Mouse (Mus musculus) heart, postnatal 10 days (tissue): ENCODE measurements around the gene Slc6a8. TPM values are rescaled to one million over a fixed set of nuclear protein-coding genes. Genes with fewer than 3 reads are reported as not detected.

Source experiments
- DNase-seq, 2 experiments: peaks; one replicate each; pipeline ENCODE4 v3.0.0; 2021
- intact Hi-C: fragments of 180-260 bp; cut with DNase I; formaldehyde crosslinking; loops from one replicate; pipeline ENCODE4 v1.15.1; 2025
- total RNA-seq, 2 experiments: library from RNA; stranded (reverse); gene quantifications; 2 replicates each; pipeline ENCODE4 v1.2.3; 2021

Slc6a8 gene
- total RNA-seq, 2 experiments from 2014 or later, result 112 to 126 TPM

- no peak for DNase-seq
- intact Hi-C loops, result no loop called here
These were observed 3.7 kb downstream of the Slc6a8 start for GRCm38 (mm10) chrX:73676668-73677067.

DNA sequence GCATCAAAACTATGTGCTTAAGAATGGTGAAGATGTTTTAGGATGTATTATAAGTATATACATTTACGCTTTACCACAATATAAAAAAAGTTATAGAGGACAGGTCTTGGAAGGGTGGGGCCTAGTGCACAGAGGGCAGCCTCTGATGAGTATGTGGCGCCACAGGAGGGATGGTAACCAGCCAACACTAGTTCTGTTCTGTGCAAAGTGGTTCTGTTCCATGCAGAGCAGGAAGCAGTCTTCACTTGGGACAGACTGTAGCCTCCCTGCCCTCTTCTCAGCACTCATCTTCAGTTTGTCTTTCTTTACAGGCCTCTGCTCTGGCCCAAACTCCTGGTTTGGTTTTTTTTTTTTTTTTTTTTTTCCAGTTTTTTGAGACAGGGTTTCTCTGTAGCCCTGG lies 11.2 kb downstream of the Slc6a8 start:
- intact Hi-C loops, result no loop called here
- DNase-seq, result no peak

DNA sequence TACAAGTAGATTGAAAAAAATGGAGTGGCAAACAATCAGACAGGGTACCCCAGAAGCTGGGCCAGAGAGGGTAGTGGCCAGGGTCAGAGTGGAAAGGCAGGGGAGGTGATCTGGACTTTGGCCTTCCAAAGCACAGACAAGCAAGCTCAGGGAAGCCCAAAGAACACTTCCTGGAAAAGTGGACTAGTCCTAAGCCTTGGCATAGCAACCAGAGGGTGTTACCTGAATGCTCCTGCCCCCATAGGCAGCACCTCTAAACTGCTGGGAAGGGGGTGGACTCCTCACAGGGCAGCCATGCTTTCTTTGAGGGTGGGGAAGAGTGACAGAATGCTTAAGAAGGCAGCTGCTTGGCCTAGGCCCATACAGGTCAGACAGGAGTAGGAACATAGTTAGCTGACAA lies 12.0 kb downstream of the Slc6a8 start:
- no peak for DNase-seq
- intact Hi-C loops, result no loop called here

DNA sequence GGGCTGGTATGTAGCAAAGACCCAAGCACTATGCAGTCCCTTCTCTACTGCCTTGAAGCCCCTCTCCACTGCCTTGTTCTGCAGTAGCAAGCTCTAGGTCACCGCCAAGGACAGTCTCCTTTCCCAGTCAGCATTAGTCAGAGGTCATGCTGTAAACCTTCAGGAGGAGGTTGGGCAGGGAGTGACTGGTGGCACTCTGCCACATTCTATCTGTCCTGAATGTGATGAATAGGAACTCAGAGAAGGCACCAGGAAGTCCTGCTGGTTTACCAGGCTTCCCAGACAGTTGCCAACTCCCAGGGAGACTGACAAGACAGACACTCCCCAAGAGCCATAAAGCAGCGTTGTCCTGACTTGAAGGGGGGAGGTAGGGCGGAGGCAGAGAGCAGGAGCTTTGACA lies 12.7 kb downstream of the Slc6a8 start:
- intact Hi-C loops, result no loop called here
- peak; percentile 63 to 74 for DNase-seq

DNA sequence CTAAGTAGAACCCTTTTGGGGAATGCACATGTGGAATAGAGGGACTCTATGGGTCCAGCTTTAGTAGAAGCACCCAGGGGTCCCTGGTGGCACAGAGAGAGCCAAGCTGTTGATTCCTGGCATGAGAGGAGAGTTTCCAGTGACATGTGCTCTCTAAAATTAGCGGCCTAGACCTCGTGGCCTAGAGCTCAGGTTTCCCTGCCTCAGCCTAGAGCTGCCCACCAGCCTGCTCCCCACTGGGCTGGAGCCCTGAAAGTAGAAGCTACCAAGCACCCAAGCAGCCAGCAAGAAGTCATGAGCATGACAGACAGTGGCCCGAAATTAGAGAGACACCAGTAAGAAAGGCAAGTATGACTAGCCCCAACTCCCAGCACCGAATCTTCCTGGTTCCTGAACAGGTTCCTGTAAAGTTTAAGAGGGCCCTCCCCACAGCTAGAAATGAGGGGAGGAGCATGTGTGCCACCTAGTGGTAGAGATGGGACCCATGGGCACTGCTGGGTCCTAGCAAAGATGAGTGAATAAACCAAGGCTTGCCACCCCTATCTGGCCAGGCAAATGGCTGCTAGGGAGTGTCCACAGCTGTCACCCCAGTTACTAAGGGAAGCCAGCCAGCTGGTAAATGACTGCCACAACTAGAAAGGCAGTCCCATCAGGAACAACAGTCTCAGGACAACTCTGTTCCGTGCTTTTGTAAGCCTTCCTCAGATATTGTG lies 18.1 kb downstream of the Slc6a8 start:
- intact Hi-C loops, result loop anchor here (1.0 kb wide), 1 partner anchor 18 kb away; the partner anchor contains the start of gene Slc6a8
- peak; percentile 65 to 69 for DNase-seq

DNA sequence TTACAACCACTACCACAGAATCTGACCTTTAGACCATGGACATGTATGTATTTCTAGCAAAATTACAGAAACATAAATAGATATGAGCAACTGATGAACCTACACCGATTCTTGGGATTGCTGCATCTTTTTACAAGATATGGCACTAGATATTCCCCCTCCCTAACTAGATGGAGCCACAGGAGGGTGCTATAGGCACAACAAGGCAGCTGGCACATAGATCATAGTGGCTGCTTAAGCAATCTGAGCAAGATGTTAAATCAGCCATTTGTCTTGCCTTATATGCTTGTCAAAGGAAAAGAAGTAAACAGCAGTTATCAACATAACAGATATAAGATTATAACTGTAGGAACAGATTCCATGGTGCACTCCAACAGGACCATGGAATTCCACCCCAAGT lies 27.5 kb downstream of the Slc6a8 start:
- no peak for DNase-seq
- intact Hi-C loops, result no loop called here

GRCm38 (mm10) chrX:73715476-73716108 lies 42.6 kb downstream of the Slc6a8 start:
- DNase-seq, result peak; percentile 55 to 60
- intact Hi-C loops, result loop anchor here (5.0 to 10.0 kb wide), 3 partner anchors 57 to 709 kb away; partner anchors contain the start of genes G6pdx and Srpk3

- DNase-seq, result peak; percentile 95 to 96
- intact Hi-C loops, result loop anchor here (5.0 to 10.0 kb wide), 3 partner anchors 56 to 709 kb away; partner anchors contain the start of genes G6pdx and Srpk3
These were observed 43.2 kb downstream of the Slc6a8 start, which contains the start of the genes Bcap31 and Abcd1 for GRCm38 (mm10) chrX:73716109-73716661. Gene Bcap31, minus strand, starts transcription at chrX:73716175. Gene Abcd1, plus strand, starts transcription at chrX:73716597.

DNA sequence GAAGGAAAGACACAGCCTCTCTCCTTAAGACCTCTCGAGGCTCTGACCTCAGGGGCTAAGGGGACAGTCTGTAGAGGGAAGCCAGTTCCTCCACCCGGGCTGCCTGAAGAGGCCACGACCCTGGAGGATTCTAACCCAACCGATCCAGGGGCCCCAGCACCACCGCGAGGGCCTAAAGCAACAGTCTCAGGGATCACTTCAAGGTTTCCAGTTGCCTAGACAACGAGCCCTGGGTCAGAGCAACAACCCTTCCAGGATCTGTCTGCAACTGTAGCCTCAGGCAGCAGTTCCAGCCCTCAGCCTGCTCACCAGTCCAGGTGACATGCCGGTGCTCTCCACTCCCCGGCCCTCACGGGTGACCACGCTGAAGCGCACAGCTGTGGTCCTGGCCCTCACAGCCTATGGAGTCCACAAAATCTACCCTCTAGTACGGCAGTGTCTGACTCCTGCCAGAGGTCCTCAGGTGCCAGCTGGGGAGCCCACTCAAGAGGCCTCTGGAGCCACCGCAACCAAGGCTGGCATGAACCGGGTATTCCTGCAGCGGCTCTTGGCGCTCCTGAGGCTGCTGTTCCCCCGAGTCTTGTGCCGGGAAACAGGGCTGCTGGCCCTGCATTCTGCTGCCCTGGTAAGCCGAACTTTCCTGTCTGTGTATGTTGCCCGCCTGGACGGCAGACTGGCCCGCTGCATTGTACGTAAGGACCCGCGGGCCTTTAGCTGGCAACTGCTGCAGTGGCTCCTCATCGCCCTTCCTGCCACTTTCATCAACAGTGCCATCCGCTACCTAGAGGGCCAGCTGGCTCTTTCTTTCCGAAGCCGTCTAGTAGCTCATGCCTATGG lies 44.0 kb downstream of the Slc6a8 start:
- peak in 1 of 2 experiments; percentile 18 for DNase-seq

GRCm38 (mm10) chrX:73717667-73718066 lies 44.7 kb downstream of the Slc6a8 start:
- intact Hi-C loops, result loop anchor here (5.0 to 10.0 kb wide), 3 partner anchors 55 to 707 kb away; partner anchors contain the start of genes G6pdx and Srpk3
- DNase-seq, result peak; percentile 19 to 21

More for the DNA sequence above, 44.0 kb downstream of the Slc6a8 start:
- intact Hi-C loops, result loop anchor here (5.0 to 10.0 kb wide), 3 partner anchors 55 to 708 kb away; partner anchors contain the start of genes G6pdx and Srpk3

DNA sequence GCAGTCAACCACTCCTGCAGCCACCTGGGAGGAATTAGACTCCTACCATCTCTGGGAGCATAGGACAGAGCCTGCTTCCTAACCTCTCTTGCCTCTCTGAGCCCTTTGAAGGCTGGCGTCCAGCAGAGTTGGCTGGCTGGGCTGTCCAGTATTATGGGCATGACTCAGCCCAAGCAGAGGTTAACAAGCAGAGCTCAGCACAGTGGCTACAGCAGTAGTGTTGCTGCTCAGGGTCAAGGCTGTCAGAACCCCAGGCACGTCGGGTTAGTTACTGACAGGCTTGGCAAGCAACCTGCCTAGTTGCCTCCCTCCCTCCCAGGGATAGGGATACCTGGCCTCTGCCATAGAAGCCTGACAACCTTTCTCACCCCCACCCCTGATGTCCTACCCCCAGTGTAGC lies 45.3 kb downstream of the Slc6a8 start:
- peak; percentile 18 to 22 for DNase-seq
- intact Hi-C loops, result loop anchor here (5.0 to 10.0 kb wide), 3 partner anchors 54 to 707 kb away; partner anchors contain the start of genes G6pdx and Srpk3

- intact Hi-C loops, result loop anchor here (5.0 to 10.0 kb wide), 3 partner anchors 53 to 706 kb away; partner anchors contain the start of genes G6pdx and Srpk3
- peak; percentile 39 to 50 for DNase-seq
These were observed 45.9 kb downstream of the Slc6a8 start for GRCm38 (mm10) chrX:73718686-73719362.

DNA sequence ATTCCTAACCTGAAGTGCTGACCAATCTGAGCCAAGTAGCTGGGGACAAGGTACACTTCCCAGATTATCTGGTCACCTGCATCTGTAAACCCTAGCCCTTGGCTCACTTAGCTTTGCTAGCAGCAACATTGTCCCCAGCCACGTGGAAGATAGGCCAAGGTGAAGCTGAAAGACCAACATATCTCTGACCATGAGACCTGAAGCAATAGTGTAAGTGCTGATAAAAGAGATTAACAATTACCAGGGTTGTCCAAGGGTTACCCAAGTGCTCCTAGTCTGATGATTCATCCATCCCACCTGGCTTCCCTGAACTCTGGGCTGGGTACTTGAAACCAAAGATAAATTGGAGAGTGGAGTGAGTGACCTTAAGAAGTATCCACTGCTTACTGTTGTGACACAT lies 58.0 kb downstream of the Slc6a8 start:
- no peak for DNase-seq
- intact Hi-C loops, result no loop called here

Other genes with a start within 250 kb of the Slc6a8 start
- not detected for gene Trex2, start 237.8 kb upstream of the Slc6a8 start, total RNA-seq
- gene Haus7, start 214.1 kb upstream of the Slc6a8 start, total RNA-seq, result 10 to 100 TPM; 14.5 to 16.3 TPM
- gene Bgn, start 189.5 kb upstream of the Slc6a8 start, total RNA-seq, result 100 to 1,000 TPM; 276 to 309 TPM
- gene Atp2b3, start 170.1 kb upstream of the Slc6a8 start, total RNA-seq, result under 1 TPM in 1 of 2 experiments, not detected in 1; 0.15 TPM
- gene Dusp9, start 33.7 kb upstream of the Slc6a8 start, total RNA-seq, result under 1 TPM in 1 of 2 experiments, not detected in 1; 0.14 TPM
- gene Pnck, start 13.0 kb upstream of the Slc6a8 start, total RNA-seq, result 1 to 10 TPM; 8.0 to 8.4 TPM
- 100 to 1,000 TPM in 1 of 2 experiments, 10 to 100 TPM in 1; 99.5 to 104 TPM for gene Bcap31, start 43.0 kb downstream of the Slc6a8 start, total RNA-seq
- 10 to 100 TPM; 23.9 to 28.4 TPM for gene Abcd1, start 43.4 kb downstream of the Slc6a8 start, total RNA-seq
- gene Plxnb3, start 83.9 kb downstream of the Slc6a8 start, total RNA-seq, result under 1 TPM; 0.72 to 0.92 TPM
- gene Srpk3, start 101.3 kb downstream of the Slc6a8 start, total RNA-seq, result 10 to 100 TPM; 36.0 to 43.6 TPM
- 100 to 1,000 TPM; 520 to 542 TPM for gene Idh3g, start 113.7 kb downstream of the Slc6a8 start, total RNA-seq
- 100 to 1,000 TPM; 103 TPM for gene Ssr4, start 113.9 kb downstream of the Slc6a8 start, total RNA-seq
- 1 to 10 TPM; 2.7 to 2.9 TPM for gene Pdzd4, start 151.8 kb downstream of the Slc6a8 start, total RNA-seq
- not detected for gene Avpr2, start 219.0 kb downstream of the Slc6a8 start, total RNA-seq
- gene L1cam, start 223.0 kb downstream of the Slc6a8 start, total RNA-seq, result 1 to 10 TPM; 1.5 to 1.6 TPM
- 1 to 10 TPM; 1.8 to 2.5 TPM for gene Arhgap4, start 248.7 kb downstream of the Slc6a8 start, total RNA-seq
- gene Naa10, start 248.8 kb downstream of the Slc6a8 start, total RNA-seq, result 10 to 100 TPM; 60.1 to 69.0 TPM